Mouse (Mus musculus) monocyte, adult 5-6 weeks (primary cell): ENCODE measurements around the gene Ssna1. TPM values are rescaled to one million over a fixed set of nuclear protein-coding genes. Genes with fewer than 3 reads are reported as not detected.

ENCODE experiments used
- ATAC-seq: fragments of 153-309, 156-312 bp; replicated peaks from 2 replicates; pipeline ENCODE4 v1.8.0; 2017; ENCODE audit warnings: mild to moderate bottlenecking; ENCODE audit not compliant: low TSS enrichment, insufficient number of reproducible peaks, severe bottlenecking, poor library complexity, low FRiP score
- total RNA-seq: library from RNA; stranded (forward); fragments of 200-1000, 200-491, 200-594 nt; gene quantifications from 3 replicates; pipeline ENCODE4 v1.2.3, GENCODE M21; 2017

Gene Ssna1
- 31.8 to 50.4 TPM (median 32.4 TPM) in 3 replicates for total RNA-seq

DNA sequence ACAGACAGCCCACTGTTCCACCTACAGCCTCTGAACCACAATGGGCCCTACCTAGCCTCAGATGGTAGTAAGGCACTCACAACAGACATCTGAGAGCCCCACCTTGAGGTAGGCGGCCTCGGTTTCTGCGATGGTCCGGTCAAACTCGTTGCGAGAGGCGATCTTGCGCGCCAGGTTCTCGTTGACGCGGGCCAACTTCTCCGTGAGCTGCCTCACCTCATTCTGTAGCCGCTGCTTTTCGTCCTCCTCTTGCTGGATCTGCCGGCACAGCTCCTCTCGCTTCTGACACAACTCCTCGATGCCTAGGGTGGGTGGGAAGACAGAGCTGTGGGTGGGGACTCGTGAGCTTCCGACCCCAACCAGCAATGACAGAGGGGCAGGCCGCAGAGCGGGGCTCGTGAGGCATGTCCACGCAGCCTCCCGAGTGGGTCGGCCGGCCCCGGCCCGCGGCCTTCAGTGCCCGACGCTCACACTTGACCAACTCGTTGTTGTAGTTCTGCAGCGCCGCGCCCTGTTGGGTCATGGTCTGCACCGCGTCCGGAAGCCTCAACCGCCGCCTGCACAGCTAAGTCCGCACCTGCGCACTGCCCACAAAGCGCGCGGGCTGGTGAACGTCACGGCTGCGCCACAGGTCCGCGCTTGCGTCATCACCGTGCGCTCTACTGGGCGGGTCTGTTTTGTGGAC lies at the start of gene Ssna1, which contains the start of gene Anapc2:
Gene Ssna1, minus strand, starts transcription at position 612 of the 685 bp plus-strand sequence.
Gene Anapc2, plus strand, starts transcription at position 652 of the 685 bp plus-strand sequence.
- peak; percentile 94 for ATAC-seq

DNA sequence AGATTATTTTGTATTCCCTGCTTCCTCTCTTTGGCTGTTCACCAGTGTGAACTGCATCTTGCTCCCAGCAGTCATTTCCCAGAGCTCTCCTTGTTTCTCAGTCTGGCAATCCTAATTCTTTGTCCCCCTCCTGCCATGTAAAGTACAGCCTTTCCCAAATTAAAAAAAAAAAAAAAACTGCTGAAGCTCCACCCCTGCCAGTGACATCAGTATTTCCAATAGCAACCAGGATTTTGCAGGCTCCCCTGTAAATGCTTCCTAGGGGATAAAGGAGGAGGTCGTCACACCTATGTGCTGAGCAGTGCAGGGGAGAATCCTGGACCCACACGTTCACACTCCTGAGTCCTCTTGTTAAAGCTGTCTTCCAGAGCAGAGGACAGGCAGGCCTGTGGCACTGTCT lies 47.8 kb upstream of the Ssna1 start:
- ATAC-seq, result no peak

DNA sequence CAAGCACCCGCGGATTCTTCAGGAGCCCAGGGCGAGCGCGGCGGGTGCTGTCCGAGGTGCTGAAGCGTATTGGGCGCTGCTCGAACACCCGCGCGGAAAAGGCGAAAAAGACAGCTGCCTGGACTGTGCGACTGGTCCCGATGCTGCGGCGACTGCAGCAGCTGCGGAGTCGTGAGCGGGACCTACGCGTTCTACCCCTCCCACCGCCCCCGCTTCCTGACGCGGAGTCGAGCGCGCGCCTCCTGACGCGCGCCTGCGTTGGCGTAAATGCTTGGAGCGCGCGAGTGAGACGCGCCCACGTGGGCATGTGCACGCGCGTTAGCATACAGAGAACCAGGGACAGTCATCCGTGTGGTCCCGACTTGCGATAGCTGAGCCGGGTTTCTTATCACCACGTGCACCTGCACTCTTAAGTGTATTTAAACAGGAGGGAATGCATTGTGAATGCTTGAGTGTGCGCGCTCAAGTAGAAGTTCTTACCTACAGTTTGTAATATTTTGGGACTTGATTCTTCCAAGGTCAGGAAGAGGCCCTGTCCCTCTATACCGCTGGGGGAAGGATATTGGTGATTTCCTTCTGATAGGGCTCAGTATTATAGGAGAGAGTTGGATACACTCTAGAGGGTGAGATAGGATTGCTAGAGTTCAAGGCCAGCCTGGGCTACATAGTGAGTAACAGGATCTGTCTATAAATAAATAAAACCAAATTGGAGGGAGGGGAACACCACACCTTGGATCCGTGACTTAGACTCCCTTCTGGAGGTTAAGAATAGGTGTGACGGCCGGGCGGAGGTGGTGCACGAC lies 46.9 kb upstream of the Ssna1 start, which contains the start of gene Grin1:
Gene Grin1, minus strand, starts transcription at position 217 of the 803 bp plus-strand sequence.
- peak; percentile 52; the same call in 1 of the 2 replicates for ATAC-seq

DNA sequence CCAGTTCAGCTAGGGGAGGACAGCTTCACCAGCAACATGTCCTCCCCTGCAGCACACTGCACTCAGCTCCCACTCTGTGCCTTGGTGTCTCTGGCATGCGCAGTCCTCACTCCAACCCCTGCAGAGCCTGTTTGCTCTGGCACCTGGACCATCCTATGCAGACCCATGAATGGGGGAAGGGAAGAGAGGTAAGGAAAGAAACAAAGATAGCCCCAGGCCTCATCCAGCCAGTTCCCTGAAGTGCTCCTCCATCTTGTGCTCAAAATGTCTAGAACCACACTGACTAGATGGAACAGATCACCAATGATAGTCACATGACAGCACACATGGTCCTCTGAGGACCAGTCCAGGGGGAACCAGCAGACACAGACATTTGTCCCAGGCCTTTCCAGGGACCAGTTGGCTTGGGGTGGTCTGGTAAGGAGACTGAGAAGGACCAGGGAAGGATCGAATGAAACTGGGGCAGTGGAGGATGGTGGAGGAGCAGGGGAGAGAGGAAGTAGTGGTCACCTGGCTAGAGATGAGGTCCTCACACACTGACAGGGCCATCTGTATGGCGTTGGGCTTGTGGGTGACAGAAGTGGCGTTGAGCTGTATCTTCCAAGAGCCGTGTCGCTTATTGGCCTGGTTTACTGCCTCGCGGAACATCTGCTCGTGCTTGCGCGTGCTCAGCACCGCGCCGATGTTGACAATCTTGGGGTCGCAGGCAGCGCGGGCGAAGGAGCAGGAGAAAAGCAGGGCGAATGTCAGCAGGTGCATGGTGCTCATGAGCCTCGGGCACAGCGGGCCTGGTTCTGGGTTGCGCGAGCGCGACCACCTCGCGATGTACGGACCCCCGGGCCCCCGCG lies 46.1 kb upstream of the Ssna1 start:
- ATAC-seq, result no peak

DNA sequence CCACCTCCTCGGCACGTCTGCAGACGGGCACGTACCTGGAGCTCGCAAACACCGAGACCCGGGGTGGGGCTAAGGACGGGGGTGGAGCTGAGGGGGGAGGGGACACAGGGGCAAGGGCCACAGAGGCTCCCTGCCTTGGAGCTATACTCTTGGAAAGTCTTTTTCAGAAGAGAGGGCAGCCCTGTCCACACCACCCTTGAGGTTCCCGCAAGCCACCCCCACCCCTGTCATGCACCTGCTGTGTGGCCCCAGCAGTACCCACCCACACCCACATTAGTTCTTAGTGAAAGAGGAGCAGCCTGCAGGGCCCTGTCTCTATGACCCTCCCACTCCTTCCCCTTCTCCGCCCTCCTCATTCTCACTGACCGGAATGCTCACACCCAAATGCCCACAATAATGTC lies 39.3 kb upstream of the Ssna1 start:
- no peak for ATAC-seq

DNA sequence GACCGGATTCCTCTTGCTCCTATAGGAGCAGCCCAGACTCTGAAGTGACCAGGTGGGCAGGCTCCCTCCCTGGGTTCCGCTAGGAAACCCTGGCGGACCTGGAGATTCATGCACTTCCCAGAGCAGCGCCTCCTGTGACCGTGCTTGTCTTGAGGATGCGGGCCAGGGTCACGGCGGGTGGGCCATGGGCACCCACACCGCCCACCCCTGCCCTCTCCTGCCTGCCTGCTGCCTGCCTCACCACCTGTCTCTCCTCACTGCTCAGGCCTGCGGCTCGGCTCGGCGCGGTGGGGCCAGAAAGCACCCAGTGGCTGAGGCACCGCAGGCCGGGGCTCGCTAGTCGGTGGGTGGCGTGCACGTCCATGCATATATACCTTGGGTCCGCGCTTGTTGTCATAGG lies 38.7 kb upstream of the Ssna1 start:
- ATAC-seq, result no peak

DNA sequence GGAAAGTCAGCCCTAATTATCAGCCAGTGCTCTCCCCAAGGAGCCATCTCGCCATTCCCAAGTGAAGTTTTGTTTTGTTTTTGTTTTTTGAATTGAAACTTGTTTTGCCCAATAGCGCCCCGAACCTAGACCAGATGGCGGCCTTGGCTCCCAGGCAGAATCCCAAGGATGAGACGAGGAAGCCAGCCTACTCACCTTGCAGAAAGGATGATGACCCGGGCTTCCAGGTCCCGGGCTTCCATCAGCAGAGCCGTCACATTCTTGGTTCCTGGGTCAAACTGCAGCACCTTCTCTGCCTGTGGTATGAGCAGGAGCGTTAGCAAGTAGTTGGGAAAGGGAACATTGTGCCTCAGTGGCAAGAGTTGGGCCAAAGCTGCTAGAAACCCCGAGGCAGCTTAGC lies 37.9 kb upstream of the Ssna1 start:
- ATAC-seq, result no peak

DNA sequence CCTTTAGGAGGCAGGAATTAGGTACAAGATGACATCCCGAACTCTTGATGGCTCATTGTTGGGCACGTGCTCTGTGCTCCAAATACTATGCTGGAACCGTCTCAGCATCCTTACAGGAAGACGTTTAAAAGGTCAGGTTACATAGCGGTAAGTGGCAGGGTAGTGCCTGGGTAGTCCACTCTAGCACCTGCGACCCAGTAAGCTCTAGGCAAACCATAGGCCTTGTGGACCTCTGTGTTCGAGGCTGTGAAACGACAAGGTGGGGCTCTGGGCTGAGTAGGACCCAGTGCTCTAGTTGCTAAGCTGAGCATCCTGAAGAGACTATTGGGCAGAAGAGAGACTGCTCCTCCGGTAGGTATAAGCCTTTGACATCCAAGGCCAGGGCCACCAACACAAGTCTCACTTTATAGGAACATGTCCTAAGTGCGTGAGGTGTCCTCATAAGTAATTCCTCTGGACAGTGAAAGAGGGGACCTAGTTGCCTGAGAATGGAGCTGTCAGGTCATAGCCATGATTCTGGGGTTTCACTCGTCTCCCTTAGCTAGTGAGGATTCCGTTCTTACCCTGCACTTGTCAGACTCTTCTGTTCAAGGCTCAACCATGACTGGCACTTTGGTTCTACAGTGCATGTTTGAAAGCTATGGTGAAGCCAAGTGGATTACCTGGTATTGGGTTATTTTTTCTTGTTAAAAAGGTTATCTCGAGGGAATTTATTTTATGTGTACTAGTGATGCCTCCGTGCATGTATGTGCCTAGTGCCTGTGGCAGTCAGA lies 33.5 kb upstream of the Ssna1 start:
- no peak for ATAC-seq

DNA sequence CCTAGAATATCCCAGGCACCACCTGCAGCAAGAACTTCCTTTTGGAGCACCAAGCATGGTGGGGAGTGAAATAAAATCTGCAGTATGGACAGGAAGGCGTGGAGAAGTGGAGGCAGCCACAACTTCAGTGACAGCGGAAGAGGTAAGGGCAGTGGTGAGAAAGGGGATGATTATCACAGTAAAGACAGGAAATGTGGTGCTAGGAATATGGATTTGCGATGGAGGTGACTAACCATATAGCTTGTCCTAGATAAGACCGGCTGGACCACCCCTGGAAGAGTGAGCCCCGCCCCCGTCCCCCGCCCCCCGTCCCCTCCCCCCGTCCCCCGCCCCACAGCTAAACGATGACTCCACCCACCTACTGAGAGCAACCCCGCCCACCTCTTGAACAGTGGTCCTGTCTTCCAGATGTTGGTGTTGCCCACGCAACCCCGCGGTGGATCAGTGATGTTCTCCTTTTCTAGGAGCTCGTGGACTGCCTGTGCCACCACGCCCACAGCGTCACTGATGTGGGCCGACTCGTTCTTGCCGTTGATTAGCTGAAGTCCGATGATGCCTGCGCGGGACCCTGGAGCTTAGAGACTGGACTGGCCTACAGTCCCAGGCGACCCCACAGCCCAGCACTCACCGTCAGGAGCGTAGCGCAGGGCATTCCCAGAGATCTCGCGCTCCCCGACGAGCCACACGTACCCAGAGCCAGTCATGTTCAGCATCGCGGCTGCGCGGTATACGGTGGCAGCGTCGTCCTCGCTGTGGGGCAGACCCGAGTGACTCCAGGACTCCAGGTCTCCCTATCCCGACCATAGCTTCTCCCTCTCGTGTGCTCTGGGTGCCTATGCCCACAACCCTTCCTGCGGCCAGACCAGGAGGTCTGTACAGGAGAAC lies 32.7 kb upstream of the Ssna1 start:
- ATAC-seq, result peak; percentile 77

DNA sequence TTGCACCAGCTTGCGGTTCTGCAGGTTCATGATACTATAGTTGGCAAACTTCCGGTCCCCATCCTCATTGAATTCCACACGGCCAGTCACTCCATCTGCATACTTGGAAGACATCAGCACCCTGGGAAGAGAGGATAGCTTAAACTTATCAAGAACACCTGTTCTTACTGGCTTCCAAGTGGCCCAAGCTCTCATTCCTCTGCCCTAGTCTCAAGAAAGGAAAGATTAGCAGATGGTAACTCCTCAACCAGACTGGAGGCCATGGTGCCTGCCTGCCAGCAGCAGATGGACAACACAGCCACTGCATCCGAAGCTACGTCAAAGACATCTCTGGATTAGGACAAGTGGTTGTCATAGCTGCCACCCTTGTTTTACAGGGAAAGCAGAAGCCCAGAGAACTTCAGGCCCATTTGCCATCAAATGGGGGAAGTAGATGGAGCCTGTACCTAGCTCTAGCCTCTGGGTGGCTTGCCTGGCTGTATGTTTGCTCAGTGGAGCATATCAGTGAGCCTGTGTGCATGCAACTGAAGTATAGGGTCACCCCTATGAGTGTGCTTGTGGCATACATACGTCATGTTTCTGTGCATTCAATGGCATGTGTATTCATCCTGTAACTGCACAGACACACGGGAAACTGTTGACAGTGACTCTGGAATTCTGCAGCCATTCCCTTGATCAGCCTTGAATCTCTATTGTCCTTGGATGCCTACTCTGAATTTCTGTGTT lies 31.9 kb upstream of the Ssna1 start:
- ATAC-seq, result no peak

DNA sequence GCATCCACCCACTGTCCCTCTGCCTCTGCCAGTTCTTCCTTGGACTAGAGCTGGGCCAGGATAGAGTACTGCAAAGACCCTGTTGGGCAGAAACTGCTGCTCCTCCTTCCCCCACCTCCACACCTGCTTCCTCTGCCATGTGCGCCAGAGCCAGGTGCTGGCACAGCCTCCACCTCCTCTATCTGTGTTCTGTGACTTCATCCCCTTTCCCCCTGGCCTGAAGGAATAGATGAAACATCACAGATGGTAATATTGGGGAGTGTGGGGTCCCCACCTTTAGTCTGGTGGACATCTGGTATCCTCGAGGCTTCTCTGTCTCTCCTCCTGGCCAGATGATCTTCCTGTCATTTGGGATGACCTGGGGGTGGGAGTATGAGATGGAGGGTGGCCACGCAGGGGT lies 31.2 kb upstream of the Ssna1 start:
- ATAC-seq, result no peak

DNA sequence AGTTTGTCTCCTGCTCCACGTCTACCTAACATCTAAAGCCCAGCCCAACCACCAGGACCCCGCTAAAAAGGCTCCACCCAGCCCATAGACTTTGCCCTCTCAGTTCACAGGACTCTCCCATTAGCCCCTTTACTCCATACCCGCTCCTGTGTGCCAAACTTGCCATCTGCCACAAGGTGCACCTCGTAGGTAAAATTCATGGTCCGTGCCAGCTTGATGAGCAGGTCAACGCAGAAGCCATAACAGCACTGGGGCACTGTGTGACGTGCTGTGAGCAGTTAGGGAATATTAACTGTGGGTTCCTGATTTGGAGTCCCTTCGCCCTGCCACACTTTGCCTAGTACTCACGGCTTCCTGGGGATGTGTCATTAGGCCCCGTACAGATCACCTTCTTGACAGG lies 25.8 kb upstream of the Ssna1 start:
- ATAC-seq, result no peak

DNA sequence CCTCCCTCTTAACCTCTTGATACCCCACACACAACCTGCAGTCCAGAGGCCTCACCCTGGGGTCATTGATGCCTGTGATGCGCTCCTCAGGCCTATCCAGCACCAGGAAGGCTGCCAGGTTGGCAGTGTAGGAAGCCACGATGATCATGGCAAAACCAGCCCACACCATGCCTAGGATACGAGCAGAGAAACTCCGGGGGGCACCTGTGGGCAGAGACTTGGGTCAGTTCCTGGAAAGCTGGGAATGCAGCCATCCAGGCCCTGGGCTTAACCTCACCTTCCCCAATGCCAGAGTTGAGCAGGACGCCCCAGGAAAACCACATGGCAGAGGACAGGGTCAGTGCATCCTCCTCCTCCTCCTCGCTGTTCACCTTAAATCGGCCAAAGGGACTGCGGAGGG lies 24.9 kb upstream of the Ssna1 start:
- no peak for ATAC-seq

DNA sequence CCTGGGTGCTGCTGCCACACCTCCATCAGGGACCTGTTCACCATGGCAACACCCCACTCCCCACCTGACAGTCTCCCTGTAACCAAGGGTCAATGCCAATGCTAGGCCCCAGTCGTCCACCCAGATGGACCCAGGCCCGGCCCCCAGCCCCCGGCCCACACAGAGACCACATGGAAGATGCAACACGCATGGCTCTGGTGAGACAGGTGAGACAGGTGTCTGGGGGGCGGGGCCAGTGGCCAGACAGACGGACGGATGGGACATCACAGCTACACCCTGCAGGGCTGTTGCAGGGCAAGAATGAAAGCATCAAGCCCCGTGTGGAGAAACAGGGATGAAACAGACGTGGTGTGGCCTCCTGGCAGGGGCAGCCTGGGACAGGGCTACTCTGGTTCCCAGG lies 21.5 kb upstream of the Ssna1 start:
- ATAC-seq, result no peak

DNA sequence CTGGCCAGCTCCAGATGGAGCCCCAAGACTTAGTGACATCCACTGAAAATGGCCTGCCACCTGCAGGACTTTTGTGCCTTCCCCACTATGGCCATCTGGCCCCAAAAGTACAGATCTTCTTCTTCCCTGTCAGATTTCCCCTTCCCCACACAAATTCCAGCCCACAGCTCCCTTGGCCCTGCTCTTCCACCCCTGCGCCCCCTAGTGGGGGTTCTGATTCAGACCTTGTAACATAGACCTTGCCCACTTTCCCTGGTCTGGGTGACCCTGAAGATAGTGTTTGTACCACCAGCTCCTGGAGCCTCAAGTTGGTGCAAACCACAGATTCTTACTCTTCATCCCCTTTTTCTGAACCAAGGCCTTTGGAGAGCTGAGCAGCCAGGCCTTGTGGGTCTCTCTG lies 20.6 kb upstream of the Ssna1 start:
- ATAC-seq, result no peak

DNA sequence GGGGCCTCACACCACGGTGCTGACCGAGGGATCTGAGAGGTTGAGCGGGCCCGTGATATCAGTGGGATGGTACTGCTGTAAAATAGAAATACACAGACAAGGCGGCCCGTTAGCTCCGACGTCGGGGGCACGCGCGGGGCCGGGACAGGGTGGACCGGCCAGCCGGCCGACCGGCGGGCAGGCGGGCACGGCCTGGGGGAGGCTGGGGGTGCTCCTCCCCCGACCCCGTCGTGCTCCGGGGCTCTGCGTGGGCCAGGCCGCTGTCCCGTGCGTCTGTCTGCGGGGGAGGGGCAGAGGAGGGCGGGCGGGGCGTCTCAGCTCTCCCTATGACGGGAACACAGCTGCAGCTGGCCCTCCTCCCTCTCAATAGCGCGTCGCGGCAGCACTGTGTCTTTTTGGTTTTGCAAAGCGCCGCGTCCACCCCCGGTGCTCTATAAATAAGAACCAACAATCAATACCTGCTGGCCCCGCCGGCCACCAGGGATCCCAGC lies 19.9 kb upstream of the Ssna1 start:
- no peak for ATAC-seq
